In the genomic region with DNA sequence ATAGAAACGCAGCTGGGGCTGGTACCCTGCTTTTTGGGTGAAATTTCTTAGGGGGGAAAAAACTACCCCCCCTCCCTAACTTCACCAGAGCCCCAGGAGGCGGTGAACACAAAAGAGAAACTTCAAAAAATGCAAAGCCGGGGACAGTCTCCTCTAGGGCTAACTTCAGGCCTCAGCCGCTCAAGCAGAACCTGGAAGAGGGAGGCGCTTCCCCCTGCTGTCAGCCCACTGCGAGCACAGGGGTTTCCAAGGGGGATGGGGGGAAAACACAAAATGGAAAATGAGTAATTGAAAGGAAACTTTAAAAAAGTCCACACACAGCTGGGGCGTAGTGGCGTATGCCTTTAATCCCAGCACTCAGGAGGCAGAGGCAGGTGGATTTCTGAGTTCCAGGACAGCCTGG, we compare ENCODE assay signal across 1 mouse cellular context.
TF ChIP-seq lines count a peak whose summit lies in the region.

No protein-coding gene starts in this region.

TF ChIP-seq in CH12.LX, 34 proteins besides CTCF, POLR2A, EP300 and RAD21 (continued from another document):
- TF ChIP-seq NELFE (IDR thresholded peaks at IDR 0.05; ENCODE audit: low read depth, low read length) (no peak), BHLHE40 (IDR thresholded peaks at IDR 0.05; ENCODE audit: low read depth, low read length) (peak; percentile 69), IRF4 (IDR thresholded peaks at IDR 0.05; ENCODE audit: low read depth, low read length) (peak; percentile 77), USF2 (conservative IDR thresholded peaks at IDR 0.05; ENCODE audit: low read depth, low read length) (no peak), ZNF384 (IDR thresholded peaks at IDR 0.05; ENCODE audit: low read depth, low read length) (peak; percentile 81), MXI1 (IDR thresholded peaks at IDR 0.05; ENCODE audit: low read depth, low read length) (peak; percentile 58; the same call in 1 of the 2 replicates), MAX (IDR thresholded peaks at IDR 0.05; ENCODE audit: low read length) (no peak), CHD1 (IDR thresholded peaks at IDR 0.05; ENCODE audit: low read depth, low read length) (no peak), ZMIZ1 (IDR thresholded peaks at IDR 0.05; ENCODE audit: low read depth, low read length) (no peak), USF1 (IDR thresholded peaks at IDR 0.05; ENCODE audit: low read depth, low read length) (no peak), ETS1 (conservative IDR thresholded peaks at IDR 0.05; ENCODE audit: low read depth, low read length) (peak; percentile 94), CHD2 (IDR thresholded peaks at IDR 0.05; ENCODE audit: low read length) (peak; percentile 88), ZC3H11A (IDR thresholded peaks at IDR 0.05; ENCODE audit: low read depth, low read length) (no peak), E2F4 (IDR thresholded peaks at IDR 0.05; ENCODE audit: insufficient replicate concordance, low read depth, low read length) (no peak), MAFK (IDR thresholded peaks at IDR 0.05; ENCODE audit: insufficient replicate concordance, low read length) (no peak), KAT2A (IDR thresholded peaks at IDR 0.05; ENCODE audit: insufficient replicate concordance, low read length) (no peak)
